Comparison of ENCODE assay signal across 8 mouse cellular contexts in genomic region chr12:29136850-29137268, GRCm38 (mm10).
A peak's percentile ranks its signal among the peaks of the same experiment; 100 is the strongest.
DNase-seq lines count a peak whose midpoint lies in the region; ATAC-seq lines count a peak whose summit lies in the region.

No protein-coding gene starts in this region.

- no peak for DNase-seq in lung, postnatal 4 days
- peak; percentile 89 to 90 for DNase-seq in cerebellum, postnatal 36 days
- DNase-seq in layer of hippocampus, adult 9-11 months: peak; percentile 68
- peak; percentile 51 for DNase-seq in retina, embryonic 14.5 days (ENCODE audit: low spot score)
- no peak for DNase-seq in thymus, postnatal 0 days (ENCODE audit: low spot score)
- DNase-seq in thymus, postnatal 4 days: no peak

- no peaks in the 10 kb centered on the region for H3K36me3 ChIP-seq in lung, embryonic 15.5 days
- H3K36me3 ChIP-seq in heart, embryonic 16.5 days (ENCODE audit: control insufficient read depth, insufficient read depth): no peaks in the 10 kb centered on the region

- no peak overlapping the region for H3K9ac ChIP-seq in lung, embryonic 15.5 days
- no peak overlapping the region for H3K9ac ChIP-seq in heart, embryonic 16.5 days (ENCODE audit: low read length)

- H3K9me3 ChIP-seq in lung, embryonic 15.5 days: no peaks in the 10 kb centered on the region
- H3K9me3 ChIP-seq in heart, embryonic 16.5 days (replicated peaks; ENCODE audit: control insufficient read depth, low read length): no peaks in the 10 kb centered on the region

- no peaks in the 10 kb centered on the region for H3K27me3 ChIP-seq in lung, embryonic 15.5 days
- H3K27me3 ChIP-seq in heart, embryonic 16.5 days (ENCODE audit: control insufficient read depth, insufficient read depth, low read length): no peaks in the 10 kb centered on the region

- 31% methylated on average over 5 of the region's 5 CpGs for WGBS in lung, embryonic 15.5 days
- WGBS in heart, embryonic 16.5 days: 25% methylated on average over 5 of the region's 5 CpGs

- no peak overlapping the region for H3K27ac ChIP-seq in lung, embryonic 15.5 days
- H3K27ac ChIP-seq in heart, embryonic 16.5 days (ENCODE audit: low read length): peak overlapping the region; percentile 44; the same call in 1 of the 2 replicates

- H3K4me1 ChIP-seq in lung, embryonic 15.5 days: no peaks in the 10 kb centered on the region
- H3K4me1 ChIP-seq in heart, embryonic 16.5 days (ENCODE audit: control insufficient read depth, insufficient read depth, low read length): peaks cover 21% of the 10 kb centered on the region

- 0 out of 2 replicates have a peak, but pooled peaks have one; percentile 21 for ATAC-seq in lung, embryonic 15.5 days (ENCODE audit: borderline replicate concordance, extremely low read depth, low FRiP score, low TSS enrichment)
- ATAC-seq in heart, embryonic 16.5 days (replicated peaks; ENCODE audit: extremely low read depth, insufficient read depth, low FRiP score): peak; percentile 90

- H3K4me3 ChIP-seq in lung, embryonic 15.5 days: no peak overlapping the region
- no peak overlapping the region for H3K4me3 ChIP-seq in heart, embryonic 16.5 days (ENCODE audit: low read length)

- H3K4me2 ChIP-seq in lung, embryonic 15.5 days: no peak overlapping the region
- H3K4me2 ChIP-seq in heart, embryonic 16.5 days (ENCODE audit: low read depth, low read length): no peak overlapping the region

Comparison
In these comparisons a context has a peak if more than half of its experiments do, and no peak if none do; other contexts are left out.
1. DNase-seq: peak in cerebellum, postnatal 36 days (2 of 2), layer of hippocampus, adult 9-11 months (single experiment) and retina, embryonic 14.5 days (single experiment); none in lung, postnatal 4 days (0 of 2), thymus, postnatal 0 days (single experiment) and thymus, postnatal 4 days (single experiment).